Mouse (Mus musculus) hindbrain, embryonic 15.5 days (tissue): Measurements from ENCODE around the gene Panx3. TPM values are rescaled to one million over a fixed set of nuclear protein-coding genes. Genes with fewer than 3 reads are reported as not detected.

ENCODE experiments used
- ATAC-seq: fragments of 200-750 bp; cut with Nextera tagmentation; 2 replicates; pipeline ENCODE4 v1.8.0; 2017; ENCODE audit warnings: low read depth, moderate number of reproducible peaks, moderate TSS enrichment; ENCODE audit not compliant: low FRiP score
- H3K27ac ChIP-seq: fragments of 300-500 bp; sonication (generic); replicated peaks from 2 replicates; pipeline ENCODE4 v1.5.1; 2015; ENCODE audit warnings: mild to moderate bottlenecking, inconsistent platforms
- H3K27me3 ChIP-seq: fragments of 300-500 bp; sonication (generic); 2 replicates; pipeline ENCODE4 v1.6.1; 2015; ENCODE audit warnings: control low read depth, inconsistent platforms
- H3K36me3 ChIP-seq: fragments of 300-500 bp; sonication (generic); 2 replicates; pipeline ENCODE4 v1.6.1; 2015; ENCODE audit warnings: control low read depth, inconsistent platforms
- H3K4me1 ChIP-seq: fragments of 300-500 bp; sonication (generic); replicated peaks from 2 replicates; pipeline ENCODE4 v1.6.1; 2015; ENCODE audit warnings: control low read depth, inconsistent platforms
- H3K4me2 ChIP-seq: fragments of 300-500 bp; sonication (generic); 2 replicates; pipeline ENCODE4 v1.6.1; 2015; ENCODE audit warnings: moderate library complexity, mild to moderate bottlenecking, inconsistent platforms
- H3K4me3 ChIP-seq: fragments of 300-500 bp; sonication (generic); 2 replicates; pipeline ENCODE4 v1.5.1; 2015; ENCODE audit warnings: mild to moderate bottlenecking, inconsistent platforms
- H3K9ac ChIP-seq: fragments of 300-500 bp; sonication (generic); 2 replicates; pipeline ENCODE4 v1.6.1; 2015; ENCODE audit warnings: inconsistent platforms
- H3K9me3 ChIP-seq: fragments of 300-500 bp; sonication (generic); 2 replicates; pipeline ENCODE4 v1.6.1; 2016; ENCODE audit warnings: control low read depth, inconsistent platforms
- WGBS: fragments of 180-500 bp; shearing (Covaris S2); methylation state at CpG from one replicate; pipeline ENCODE4 v1.1.7; 2015; 5-methylcytosine and 5-hydroxymethylcytosine counted together
- polyA plus RNA-seq: library from polyadenylated mRNA; unstranded; fragments of >200 nt; fragmentation: Nextera tagmentation; extraction: Ambion mirVana; gene quantifications from 2 replicates; pipeline ENCODE4 v1.2.1, GENCODE M21; 2015

The Panx3 gene
- not detected in 2 replicates for polyA plus RNA-seq

DNA sequence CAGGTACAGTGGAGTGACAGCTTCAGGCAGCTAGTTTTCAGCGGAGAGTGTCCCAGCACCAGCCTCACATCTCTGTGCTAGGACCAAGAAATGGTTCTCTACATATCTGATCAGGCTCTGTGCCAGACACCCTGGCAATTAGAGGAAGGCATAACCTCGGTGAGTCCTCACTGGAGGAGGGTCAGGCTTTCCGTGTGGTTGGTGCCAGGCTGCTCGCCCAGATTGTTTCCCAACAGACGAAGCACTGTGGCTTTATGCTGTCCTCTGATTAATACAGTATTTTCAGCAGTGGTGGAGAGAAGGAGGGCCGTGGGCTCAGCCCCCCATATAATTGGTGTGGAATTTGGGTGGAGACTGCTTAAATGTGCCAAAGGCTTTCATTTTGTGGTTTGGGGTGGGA, at the start of gene Panx3:
Gene Panx3 (minus strand): TSS at position 121 of the 400 bp plus-strand sequence.
- no peaks in the 10 kb centered on the region for H3K4me1 ChIP-seq

DNA sequence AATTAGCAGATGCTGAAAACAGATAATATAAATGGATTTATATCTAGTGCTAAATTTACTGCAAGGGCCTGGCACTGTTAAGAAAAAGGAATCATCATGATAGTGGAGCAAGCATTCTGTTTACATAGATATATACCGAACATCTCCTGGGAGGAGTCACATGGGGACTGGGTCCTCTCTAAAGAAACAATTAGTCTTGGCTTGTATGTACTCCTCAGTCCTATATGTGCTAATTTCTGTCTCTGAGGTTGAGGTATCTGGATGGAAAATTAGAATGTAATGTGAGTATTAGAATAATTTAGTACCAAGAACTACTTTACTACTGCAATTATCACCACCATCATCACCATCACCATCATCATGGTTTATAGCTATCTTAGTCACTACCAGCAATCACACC, 47.1 kb upstream of the Panx3 start, which contains the start of gene Olfr160:
Gene Olfr160 (minus strand): TSS at position 101 of the 400 bp plus-strand sequence.
- ATAC-seq: no peak
- no peak within 1 kb of the TSS for H3K27ac ChIP-seq

More for the DNA sequence above, at the start of gene Panx3:
- Histone ChIP-seq H3K27me3 (no peaks in the 10 kb centered on the region), H3K9me3 (no peaks in the 10 kb centered on the region), H3K4me2 (no peak within 1 kb of the TSS), H3K36me3 (no peaks in the 10 kb centered on the region), H3K4me3 (no peak within 1 kb of the TSS), H3K9ac (no peak within 1 kb of the TSS), H3K27ac (no peak within 1 kb of the TSS)
- ATAC-seq: no peak
- 61% methylated on average over 6 of the region's 6 CpGs for WGBS

DNA sequence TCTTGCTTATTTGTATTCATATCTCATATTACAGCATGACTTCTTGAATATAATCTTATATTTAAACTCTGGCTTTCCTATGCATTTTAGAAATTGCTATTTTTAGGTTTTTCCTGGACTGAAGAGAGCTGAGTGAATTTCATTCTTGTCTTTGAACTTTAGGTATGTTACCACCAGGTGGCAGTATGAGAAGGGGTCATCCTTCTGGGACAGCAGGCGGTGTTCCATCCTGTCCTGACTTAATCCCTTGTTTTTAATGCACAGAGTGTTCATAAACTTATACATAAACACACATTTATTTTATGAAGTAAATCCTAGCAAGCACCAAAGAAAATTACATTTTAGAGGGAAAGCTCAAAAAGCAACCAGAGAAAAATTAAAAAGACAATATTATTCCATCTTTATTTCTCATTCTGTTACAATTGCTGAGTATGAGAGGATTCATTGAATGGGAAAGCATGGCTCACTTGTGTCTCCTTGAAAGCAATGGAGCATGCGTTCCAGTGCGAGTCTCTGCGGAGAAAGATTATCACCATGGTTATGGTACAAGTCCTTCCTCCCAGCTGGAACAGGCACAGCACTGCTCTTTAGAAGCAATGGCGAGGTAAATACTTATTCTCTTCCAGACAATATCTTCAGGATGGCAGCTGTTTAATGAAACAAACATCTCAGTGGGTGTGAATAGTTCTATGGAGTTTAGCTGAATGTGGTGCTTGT, 21.1 kb upstream of the Panx3 start:
- no peaks in the 10 kb centered on the region for H3K36me3 ChIP-seq
- H3K27ac ChIP-seq: no peak overlapping the region
- H3K4me3 ChIP-seq: no peak overlapping the region
- peak; percentile 61; the same call in 1 of the 2 replicates for ATAC-seq
- H3K9ac ChIP-seq: no peak overlapping the region
- 38% methylated on average over 5 of the region's 5 CpGs for WGBS
- H3K4me2 ChIP-seq: no peak overlapping the region
- no peaks in the 10 kb centered on the region for H3K4me1 ChIP-seq
- H3K27me3 ChIP-seq: no peaks in the 10 kb centered on the region
- no peaks in the 10 kb centered on the region for H3K9me3 ChIP-seq

More for the DNA sequence above, 47.1 kb upstream of the Panx3 start, which contains the start of gene Olfr160:
- Histone ChIP-seq H3K36me3 (no peaks in the 10 kb centered on the region), H3K4me2 (no peak within 1 kb of the TSS), H3K4me1 (no peaks in the 10 kb centered on the region), H3K9ac (no peak within 1 kb of the TSS), H3K4me3 (no peak within 1 kb of the TSS), H3K9me3 (no peaks in the 10 kb centered on the region), H3K27me3 (no peaks in the 10 kb centered on the region)
- 100% methylated on average over 1 of the region's 1 CpGs for WGBS

DNA sequence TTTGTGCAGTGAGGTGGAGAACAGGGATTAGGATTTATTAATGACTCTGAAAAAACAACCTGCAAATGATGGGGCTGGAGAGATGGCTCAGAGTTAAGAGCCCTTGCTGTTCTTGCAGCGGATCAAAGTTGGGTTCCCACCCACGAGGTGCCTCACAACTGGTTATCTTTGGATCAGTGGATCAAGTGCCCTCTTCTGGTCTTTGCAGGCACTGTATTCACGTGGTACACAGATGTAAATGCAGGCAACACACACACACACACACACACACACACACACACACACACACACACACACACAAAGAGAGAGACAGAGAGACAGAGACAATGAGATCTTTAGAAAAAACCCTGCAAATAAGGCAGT, 18.9 kb upstream of the Panx3 start:
- no peaks in the 10 kb centered on the region for H3K27me3 ChIP-seq
- no peak overlapping the region for H3K9ac ChIP-seq
- H3K4me1 ChIP-seq: no peaks in the 10 kb centered on the region
- no peaks in the 10 kb centered on the region for H3K9me3 ChIP-seq
- no peak overlapping the region for H3K4me2 ChIP-seq
- 0 out of 2 replicates have a peak, but pooled peaks have one; percentile 11 for ATAC-seq
- no peak overlapping the region for H3K4me3 ChIP-seq
- WGBS: 50% methylated on average over 3 of the region's 3 CpGs
- no peak overlapping the region for H3K27ac ChIP-seq
- H3K36me3 ChIP-seq: no peaks in the 10 kb centered on the region

DNA sequence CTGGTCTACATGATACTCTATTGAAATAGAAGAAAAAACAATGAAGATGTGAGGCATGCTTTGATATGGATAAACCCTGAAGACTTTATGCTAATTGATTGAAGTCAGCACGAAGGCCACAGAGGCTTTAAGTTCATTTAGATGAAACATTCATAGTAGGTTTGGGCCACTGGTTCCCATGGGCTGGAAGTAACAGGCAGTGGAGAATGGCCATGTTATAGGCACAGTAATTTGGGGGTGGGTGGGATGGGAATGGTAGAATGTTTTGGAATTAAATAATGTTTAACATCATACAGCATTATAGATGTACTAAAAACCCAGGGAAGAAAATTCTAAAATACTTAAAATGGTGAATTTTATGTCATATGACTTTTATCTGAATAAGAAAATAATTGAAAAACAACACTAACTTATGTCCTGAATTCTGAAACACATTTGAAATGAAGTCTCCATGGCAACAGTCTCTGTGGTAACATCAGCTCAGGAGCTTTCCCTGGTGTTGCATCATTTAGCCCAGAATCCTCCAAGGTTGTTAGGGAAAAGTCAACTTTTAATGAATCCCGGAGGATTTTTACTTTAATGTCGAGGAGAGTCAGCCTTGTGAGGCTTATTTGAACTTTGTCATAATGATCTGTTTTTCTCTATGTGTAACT, 18.4 kb upstream of the Panx3 start:
- Histone ChIP-seq H3K27me3 (no peaks in the 10 kb centered on the region), H3K9ac (no peak overlapping the region), H3K27ac (no peak overlapping the region), H3K36me3 (no peaks in the 10 kb centered on the region), H3K4me3 (no peak overlapping the region), H3K4me2 (no peak overlapping the region), H3K9me3 (no peaks in the 10 kb centered on the region), H3K4me1 (no peaks in the 10 kb centered on the region)
- WGBS: 71% methylated on average over 3 of the region's 3 CpGs
- ATAC-seq: 0 out of 2 replicates have a peak, but pooled peaks have one; percentile 48

DNA sequence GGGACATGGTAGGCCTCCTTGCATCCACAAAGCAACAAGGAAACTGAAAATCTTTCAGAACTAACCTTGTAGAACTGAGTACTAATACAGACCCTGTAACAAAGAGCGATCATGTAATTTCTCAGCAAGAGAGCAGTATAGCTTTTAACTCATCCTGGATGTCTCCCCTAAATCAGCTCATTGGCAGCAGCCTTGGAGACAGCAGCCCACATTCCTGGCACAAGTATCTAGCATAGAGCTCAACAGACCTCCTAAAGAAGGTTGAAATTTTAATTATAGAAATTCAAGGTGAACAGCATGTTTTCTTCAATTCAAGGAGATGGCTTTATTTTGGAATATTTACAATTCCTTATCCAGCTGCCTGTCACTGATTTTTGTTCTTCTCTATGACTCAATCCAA, 12.1 kb upstream of the Panx3 start:
- H3K27me3 ChIP-seq: no peaks in the 10 kb centered on the region
- no peaks in the 10 kb centered on the region for H3K4me1 ChIP-seq
- no peak overlapping the region for H3K4me3 ChIP-seq
- H3K27ac ChIP-seq: no peak overlapping the region
- no peaks in the 10 kb centered on the region for H3K36me3 ChIP-seq
- no peak for ATAC-seq
- WGBS: 100% methylated on average over 1 of the region's 1 CpGs
- H3K4me2 ChIP-seq: no peak overlapping the region
- H3K9ac ChIP-seq: no peak overlapping the region
- H3K9me3 ChIP-seq: no peaks in the 10 kb centered on the region

DNA sequence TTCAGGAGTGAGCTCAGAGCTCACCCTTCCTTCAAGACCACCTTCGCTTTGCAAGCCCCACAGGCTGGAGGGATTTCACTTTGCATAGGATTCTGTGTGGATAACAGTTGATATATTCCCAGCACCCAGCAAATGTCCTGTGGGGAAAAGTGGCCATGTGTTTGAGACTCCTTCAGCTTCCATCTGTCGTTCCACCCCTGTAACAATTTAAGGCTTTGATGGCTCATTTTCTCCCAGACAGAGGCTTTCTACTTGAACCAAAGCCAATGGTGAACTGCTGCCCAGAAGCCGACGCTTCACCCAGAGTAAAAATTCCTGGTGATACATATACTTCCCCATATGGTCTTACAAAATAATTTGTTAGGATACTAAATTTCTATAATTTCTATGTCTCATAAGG, 6.3 kb upstream of the Panx3 start:
- Histone ChIP-seq H3K4me3 (no peak overlapping the region), H3K27ac (no peak overlapping the region), H3K27me3 (no peaks in the 10 kb centered on the region), H3K9me3 (no peaks in the 10 kb centered on the region), H3K4me2 (no peak overlapping the region), H3K9ac (no peak overlapping the region), H3K36me3 (no peaks in the 10 kb centered on the region), H3K4me1 (no peaks in the 10 kb centered on the region)
- WGBS: 74% methylated on average over 4 of the region's 4 CpGs
- no peak for ATAC-seq

DNA sequence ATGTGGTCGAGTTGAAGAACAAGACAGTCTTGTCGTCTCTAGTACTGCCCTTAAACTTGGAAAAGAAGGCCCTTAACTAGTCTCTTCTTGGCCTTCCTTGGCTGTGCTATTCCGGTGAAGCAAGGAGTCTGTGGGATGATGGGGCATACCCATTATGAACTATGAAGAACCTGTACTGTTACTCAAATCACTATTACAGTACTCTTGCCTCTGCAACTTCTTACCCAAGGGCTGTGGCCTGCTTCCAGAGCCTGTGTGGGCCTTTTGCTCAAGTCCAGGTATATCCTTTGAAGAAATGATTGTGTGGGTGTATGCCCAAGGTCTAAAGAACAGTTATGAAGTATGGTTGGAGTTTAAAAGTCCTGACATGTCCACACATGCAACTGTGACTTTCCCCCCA, 1.2 kb upstream of the Panx3 start:
- WGBS: 89% methylated on average over 3 of the region's 3 CpGs
- H3K9ac ChIP-seq: no peak overlapping the region
- no peaks in the 10 kb centered on the region for H3K27me3 ChIP-seq
- H3K4me2 ChIP-seq: no peak overlapping the region
- no peak overlapping the region for H3K27ac ChIP-seq
- no peak for ATAC-seq
- no peak overlapping the region for H3K4me3 ChIP-seq
- H3K9me3 ChIP-seq: no peaks in the 10 kb centered on the region
- H3K4me1 ChIP-seq: no peaks in the 10 kb centered on the region
- no peaks in the 10 kb centered on the region for H3K36me3 ChIP-seq

DNA sequence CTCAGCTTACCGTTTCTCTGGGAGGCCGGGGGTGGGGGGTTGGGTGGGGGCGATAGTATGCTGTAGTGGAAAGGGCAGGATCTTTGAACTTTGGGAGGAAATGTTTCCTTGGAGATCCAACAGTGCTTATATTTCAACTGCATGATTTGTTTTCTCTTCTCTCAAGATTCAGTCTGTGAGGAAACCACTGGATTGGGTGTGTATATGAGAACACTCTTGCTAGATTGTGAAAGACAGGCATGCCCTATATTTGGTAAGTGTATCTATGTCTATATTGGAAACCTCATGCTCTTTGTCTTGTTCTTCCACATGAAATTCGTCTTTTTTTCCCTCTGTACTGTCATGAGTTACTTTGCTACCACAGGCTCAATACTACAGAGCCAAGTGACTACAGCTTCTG, 643 bp upstream of the Panx3 start:
- Histone ChIP-seq H3K9ac (no peak overlapping the region), H3K4me1 (no peaks in the 10 kb centered on the region), H3K27me3 (no peaks in the 10 kb centered on the region), H3K9me3 (no peaks in the 10 kb centered on the region), H3K4me3 (no peak overlapping the region), H3K36me3 (no peaks in the 10 kb centered on the region), H3K4me2 (no peak overlapping the region), H3K27ac (no peak overlapping the region)
- no peak for ATAC-seq
- WGBS: 75% methylated on average over 4 of the region's 4 CpGs

DNA sequence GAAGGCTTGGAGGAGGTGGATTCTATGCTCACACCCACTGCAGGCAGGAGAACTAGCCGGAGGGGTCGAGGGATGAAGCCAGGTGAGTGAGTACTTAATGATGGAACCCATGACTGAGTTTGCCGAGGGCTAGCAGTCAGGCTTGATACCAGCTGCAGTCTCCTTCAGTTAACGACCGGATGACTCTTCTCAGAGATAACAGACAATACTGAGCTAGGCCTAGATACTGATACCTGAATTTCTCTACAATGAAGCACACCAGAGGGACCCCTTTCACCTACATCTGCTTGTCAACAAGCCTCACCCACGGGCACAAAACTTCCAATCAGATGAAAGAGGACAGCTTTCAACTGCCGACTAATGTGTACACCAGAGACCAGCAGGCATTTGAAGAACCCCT, 3.0 kb downstream of the Panx3 start:
- no peaks in the 10 kb centered on the region for H3K36me3 ChIP-seq
- no peak for ATAC-seq
- H3K27ac ChIP-seq: no peak overlapping the region
- H3K4me3 ChIP-seq: no peak overlapping the region
- WGBS: 79% methylated on average over 7 of the region's 7 CpGs
- no peaks in the 10 kb centered on the region for H3K27me3 ChIP-seq
- no peak overlapping the region for H3K4me2 ChIP-seq
- no peaks in the 10 kb centered on the region for H3K4me1 ChIP-seq
- H3K9me3 ChIP-seq: no peaks in the 10 kb centered on the region
- H3K9ac ChIP-seq: no peak overlapping the region

DNA sequence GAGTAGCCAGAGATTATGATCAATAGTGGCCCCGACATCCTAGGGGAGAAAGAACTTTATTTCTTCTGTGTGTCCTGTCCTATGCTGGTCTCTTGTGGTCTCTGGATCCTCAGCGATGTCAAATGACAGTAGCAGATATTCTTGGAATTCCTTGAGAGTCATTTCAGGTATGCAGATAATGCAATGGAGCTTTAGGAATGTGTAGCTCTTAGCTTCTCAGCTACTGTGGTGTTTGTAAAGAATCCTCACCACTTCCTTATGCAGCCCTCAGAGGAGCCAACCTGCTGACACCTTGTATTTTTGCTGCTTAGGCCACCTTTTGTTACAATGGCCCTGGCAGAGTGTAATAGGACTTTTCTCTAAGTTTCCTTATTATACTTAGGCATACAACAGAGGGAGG, 4.4 kb downstream of the Panx3 start:
- Histone ChIP-seq H3K36me3 (no peaks in the 10 kb centered on the region), H3K4me1 (no peaks in the 10 kb centered on the region), H3K4me2 (no peak overlapping the region), H3K9ac (no peak overlapping the region), H3K27ac (no peak overlapping the region), H3K4me3 (no peak overlapping the region), H3K27me3 (no peaks in the 10 kb centered on the region), H3K9me3 (no peaks in the 10 kb centered on the region)
- WGBS: 80% methylated on average over 2 of the region's 2 CpGs
- no peak for ATAC-seq

DNA sequence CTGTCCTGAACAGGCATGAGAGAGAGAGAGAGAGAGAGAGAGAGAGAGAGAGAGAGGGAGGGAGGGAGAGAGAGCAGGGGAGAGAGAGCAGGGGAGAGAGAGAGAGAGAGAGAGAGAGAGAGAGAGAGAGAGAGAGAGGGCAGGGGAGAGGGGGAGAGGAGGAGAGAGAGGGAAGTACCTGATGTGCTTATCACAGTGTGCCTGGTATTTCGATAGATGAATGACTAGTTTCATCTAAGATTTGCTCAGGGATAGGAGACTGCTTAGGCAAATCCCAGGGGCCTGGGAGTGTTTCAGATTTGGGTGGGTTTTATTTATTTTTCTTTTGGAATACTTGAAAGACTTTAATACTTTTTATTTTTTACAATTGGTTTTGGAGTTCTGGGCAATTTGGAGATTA, 5.8 kb downstream of the Panx3 start:
- WGBS: 83% methylated on average over 1 of the region's 1 CpGs
- H3K9me3 ChIP-seq: no peaks in the 10 kb centered on the region
- no peak overlapping the region for H3K9ac ChIP-seq
- no peak for ATAC-seq
- no peak overlapping the region for H3K27ac ChIP-seq
- no peak overlapping the region for H3K4me3 ChIP-seq
- H3K27me3 ChIP-seq: no peaks in the 10 kb centered on the region
- no peaks in the 10 kb centered on the region for H3K4me1 ChIP-seq
- no peak overlapping the region for H3K4me2 ChIP-seq
- no peaks in the 10 kb centered on the region for H3K36me3 ChIP-seq
